Mouse (Mus musculus) fibroblast of lung, adult 2 months (primary cell): ENCODE data around the gene F2rl1.
A peak's percentile ranks its signal among the peaks of the same experiment; 100 is the strongest.

Experiments used
- DNase-seq: peaks from one replicate; pipeline ENCODE4 v3.0.0-alpha.2; 2011; ENCODE audit warnings: low read depth

F2rl1 gene

DNA sequence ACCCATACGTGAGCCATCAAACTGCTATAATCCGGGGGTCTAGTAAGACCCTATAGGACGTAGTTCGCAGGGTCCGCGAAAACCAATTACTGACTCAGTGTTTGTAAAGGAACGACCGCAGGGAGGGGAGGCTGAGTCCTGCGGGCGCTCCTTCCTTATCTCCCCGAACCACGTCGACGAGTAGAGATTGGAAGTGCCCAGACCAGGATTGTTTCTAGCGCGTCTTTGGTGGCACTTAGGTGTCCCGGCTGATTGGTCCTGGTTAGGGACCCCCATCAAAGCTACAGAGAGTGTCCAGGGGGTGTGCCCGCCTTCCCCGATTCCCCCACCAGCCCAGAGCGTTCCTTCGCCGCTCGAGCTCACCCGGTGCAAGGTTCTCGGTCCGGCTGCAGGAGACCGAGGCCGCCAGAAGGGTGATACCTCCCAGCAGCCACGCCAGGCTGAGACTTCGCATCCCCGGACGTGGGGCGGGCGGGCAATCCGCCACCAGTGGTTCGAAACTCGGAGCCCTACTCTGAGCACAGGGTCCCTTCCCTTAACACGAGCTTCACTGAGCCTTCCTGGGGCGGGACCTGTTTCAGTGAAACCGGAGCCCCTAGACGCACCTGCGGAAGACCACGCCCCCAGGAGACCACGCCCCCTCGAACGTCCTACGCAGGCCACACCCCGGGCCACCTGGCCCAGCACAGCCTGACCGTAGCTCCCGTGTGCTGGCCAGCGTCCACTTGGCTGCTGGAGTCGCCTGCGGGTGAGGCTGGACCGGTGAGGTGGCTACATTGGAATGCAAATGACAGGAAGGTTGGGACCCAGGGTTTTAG is at the start of gene F2rl1:
TSS of gene F2rl1 (minus strand) at position 554 of the 818 bp plus-strand sequence.
- DNase-seq, result no peak

DNA sequence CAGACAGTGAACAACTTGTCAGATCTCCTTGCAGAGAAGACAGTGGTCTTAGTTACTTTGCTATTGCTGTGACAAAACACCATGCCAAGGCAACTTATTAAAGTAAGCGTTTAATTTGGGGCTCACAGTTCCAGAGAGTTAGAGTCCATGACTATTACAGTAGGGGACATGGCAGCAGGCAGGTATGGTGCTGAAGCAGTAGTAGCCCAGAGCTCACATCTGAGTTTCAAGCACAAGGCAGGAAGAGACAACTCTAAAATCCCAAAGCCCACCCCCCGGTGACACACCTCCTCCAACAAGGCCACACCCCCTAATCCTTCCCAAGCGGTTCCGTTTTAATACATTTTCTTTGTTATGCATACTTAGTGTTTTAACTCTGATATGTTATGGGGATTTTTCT is 45.9 kb upstream of the F2rl1 start:
- no peak for DNase-seq

DNA sequence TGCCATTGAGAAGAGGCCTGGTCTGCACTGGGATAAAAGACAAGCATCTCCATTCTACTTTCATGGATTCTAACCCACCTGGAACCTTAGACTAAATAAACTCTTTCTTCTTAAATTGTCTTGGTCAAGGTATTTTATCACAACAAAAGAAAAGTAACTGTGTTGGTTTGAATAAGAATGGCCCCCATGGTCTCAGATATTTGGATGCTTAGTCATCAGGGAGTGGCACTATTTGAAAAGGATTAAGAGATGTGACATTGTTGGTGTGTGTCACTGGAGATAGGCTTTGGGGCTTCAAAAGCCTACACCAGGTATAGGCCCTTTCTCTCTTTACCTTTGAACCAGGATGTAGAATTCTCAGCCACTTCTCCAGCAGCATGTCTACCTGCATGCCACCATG is 44.3 kb upstream of the F2rl1 start:
- no peak for DNase-seq

DNA sequence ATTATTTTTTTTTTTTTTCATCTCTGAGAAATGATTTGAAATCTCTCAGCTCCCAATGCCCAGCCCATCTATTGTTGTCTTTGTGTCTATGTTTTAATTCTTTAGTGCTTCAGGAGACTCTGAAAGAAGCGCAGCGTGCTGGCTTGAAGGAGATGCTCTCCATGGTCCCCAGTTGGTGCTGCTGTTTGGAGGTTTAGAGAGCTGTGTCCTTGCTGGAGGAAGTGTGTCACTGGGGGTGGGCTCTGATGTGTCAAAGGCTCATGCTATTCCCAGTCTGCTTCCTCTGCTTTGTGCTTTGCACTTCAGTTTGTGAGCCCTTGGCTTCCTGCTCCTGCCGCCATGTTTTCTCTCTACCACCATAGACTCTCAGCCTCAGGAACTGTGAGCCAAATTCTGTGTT is 43.3 kb upstream of the F2rl1 start:
- DNase-seq, result no peak

DNA sequence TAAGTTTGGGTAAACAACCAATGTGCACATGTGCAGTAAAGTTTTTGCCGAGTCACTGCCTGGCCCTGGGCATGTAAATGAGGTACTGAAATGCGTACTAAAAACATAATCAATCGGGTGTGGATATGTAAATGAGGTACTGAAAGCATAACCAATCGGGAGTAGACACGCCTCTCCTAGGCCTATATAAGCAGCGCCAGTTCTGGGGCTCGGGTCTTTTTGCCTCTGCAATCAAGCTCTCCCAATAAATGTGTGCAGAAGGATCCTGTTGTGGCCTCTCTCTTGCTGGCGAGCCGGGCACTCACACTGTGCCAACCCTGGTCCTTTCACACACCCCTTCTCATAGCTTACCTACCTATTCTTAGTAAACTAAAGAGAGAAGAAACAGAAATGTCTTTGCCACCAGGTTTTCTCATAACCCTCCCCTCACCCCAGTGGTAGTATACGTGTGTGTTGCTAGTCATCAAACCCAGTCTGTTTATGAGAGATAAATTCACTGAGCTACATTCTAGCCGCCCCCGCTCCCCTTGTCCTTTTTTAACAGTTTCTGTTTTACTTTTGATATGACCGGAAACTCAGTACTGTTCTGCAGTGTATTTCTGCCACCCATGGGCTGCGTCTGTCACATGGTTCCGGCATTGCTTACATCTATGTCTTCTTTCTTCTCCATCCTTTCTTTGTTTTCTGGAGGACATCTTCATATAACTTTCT is 42.0 kb upstream of the F2rl1 start:
- no peak for DNase-seq

DNA sequence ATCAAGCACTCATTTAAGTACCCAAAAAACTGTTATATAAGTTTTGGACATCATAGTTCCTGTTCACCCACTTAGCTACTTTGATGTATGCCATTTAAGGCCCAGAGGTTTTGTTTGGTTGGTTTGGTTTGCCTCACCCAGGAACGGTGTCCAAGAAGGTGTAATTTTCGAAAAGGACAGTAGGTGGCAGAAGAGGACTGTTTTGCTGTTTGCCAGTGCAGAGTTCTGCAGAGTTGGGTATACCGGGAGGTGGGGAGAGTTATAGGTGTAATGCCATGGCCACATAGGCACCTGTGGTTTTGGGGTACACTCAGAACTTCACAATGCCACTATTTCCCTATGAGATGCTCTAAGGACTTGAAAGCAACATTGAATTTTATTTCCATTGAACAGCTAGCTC is 38.7 kb upstream of the F2rl1 start:
- DNase-seq, result peak; percentile 76

DNA sequence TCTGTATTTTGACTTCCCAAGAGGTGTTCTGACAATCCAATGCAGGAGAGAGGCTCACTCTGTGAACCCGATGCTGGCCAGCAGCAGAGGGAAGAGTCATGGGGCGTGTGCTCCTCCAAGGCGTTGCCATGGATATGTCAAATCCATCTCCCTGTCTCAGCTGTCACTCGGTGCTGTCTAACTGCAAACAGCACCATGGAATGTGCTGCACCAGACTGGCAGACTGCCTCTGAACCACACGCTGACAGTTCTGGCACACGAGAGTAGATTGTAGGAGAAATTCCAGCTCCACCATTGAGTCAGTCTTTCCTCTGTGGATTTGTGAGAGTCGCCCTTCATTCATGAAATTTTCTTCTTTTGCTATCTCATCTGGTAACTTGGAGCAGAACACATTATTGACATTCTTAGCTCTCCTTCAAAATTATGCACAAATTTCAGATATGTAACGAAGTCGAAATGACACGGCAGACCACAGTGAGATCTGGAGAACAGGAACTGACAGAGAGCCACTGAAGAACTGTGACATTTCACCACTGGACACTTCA is 38.1 kb upstream of the F2rl1 start:
- DNase-seq, result peak; percentile 93

DNA sequence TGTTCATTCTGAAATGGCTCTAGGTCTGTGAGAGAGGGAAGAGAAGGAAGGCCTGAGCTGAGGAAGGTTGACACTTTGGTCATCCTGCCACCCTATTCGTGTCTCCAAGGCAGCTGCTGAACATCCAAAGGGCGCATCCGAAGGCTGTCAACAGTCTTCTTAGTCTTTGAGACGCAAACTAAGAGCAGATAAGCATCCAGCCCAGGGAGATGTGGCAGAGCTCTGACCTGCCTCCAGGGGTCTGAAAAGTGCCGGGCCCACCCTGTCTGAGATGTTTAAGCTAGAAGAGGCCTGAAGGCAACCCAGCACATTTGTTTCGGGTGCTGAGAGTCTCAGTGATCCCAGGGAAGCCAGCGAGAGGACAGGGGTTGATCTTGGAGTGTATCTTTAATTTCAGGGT is 32.3 kb upstream of the F2rl1 start:
- no peak for DNase-seq

DNA sequence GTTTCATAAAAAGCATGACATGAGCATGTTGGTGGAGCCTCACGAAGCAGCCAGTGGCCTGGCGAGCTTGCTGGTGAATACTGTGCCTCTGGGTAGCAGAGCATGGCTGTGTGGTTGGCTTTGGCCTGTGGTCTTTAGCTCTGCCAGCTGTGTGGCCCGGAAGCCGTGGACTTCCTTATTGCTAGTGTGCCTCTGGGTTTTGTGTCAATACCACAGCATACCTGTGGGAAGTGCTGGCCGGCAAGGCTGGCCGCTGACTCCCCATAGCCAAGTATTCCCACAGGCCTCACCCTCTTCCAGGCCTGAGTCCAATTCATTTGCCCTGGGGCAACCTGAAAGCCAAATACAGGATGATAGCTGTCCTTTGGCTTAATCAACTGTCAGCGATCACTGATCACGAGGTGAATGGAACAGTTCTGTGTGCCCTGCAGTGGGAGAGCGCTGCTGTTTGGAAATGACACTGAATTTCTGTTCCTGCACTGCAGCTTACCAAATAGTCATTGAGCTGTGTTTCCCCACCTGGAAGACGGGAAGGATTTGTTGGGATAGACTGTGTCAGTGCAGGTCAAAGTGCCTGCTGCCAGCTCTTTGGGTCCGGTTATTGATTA is 29.0 kb upstream of the F2rl1 start:
- DNase-seq, result peak; percentile 73

DNA sequence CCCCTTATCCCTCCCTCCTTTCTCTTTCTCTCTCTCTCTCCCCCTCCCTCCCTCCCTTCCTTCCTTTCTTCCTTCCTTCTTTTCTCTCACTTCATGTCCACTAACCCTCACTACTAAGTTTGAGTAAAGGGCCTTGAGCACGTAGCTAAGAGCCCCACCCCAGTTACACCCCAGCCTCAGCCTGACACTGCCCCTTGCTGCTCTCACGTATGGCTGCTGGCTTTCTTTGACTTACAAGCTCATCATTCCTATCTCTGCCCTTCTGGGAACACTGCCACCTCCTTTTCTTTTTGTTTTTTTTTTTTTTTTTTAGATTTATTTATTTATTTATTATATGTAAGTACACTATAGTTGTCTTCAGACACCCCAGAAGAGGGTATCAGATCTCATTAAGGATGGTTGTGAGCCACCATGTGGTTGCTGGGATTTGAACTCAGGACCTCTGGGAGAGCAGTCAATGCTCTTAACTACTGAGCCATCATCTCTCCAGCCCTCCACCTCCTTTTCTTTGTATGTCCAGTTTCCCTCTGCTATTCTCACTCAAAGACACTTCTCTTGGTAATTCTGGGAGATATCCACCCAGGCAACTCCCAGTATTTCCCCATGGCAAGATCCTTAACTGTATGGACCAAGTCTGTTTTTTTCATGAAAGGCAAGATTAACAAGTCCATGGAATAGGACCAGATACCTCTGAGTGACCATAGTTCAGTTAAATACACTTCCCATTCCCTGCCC is 25.8 kb upstream of the F2rl1 start:
- no peak for DNase-seq

DNA sequence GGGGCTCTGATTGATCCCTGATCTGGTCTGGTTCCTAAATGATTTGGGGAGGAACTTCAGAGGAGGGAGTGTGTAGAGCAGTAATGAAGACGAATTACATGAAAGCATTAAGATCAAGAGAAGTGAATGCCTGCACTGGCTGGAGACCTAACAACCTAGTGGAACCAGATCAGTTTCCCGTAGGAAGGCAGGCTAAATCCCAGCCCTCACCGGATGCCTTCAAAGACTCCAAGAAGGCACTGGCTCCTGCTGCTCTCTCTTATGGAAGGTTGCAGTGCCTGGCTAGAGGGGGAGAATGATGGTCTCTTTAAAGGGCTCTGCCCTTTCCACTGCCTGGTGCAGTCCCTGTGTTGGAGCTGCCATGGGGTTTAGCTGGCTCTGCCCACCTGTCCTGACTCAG is 24.4 kb upstream of the F2rl1 start:
- DNase-seq, result no peak

DNA sequence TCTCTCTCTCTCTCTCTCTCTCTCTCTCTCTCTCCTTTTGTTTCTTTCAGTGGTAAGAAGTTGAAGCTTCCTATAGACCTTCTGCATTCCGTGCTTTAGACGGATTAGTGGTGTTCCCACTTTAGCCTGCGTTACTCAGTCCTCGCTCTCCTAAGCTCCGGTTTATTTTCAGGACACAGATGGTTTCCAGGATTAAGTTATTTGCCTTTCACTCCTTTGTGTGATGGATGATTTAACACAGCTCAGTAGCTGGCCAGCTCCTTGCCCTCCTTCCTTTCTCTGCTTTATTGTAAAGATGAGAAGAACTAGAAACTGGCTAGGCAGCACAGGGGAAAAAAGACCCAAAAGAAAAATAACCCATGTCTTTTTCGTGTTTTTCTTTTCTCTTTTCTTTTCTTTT is 23.8 kb upstream of the F2rl1 start:
- DNase-seq, result peak; percentile 36

DNA sequence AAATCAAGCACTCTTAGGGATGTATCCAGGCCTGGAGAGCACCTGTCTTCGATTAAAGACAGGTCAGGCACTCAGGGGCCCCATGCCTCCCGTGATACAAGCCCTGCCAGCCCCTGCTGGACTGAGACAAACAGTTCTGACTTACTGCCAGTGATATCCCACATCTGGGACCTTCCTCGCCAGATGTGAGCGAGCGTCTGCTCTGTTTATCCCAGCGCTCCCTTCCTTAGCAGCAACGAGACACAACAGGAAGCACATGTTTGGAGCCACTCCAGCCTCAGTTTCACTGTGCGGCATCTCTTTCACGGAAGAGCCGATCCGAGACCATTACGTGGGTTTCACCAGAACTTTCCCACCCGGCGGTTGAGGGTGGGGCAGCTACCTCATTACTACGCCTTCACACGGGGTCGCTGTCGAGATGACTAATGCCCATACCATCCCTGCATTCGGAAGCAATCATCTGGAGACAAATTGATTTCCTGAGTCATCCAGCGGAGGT is 23.3 kb upstream of the F2rl1 start:
- peak; percentile 83 for DNase-seq

DNA sequence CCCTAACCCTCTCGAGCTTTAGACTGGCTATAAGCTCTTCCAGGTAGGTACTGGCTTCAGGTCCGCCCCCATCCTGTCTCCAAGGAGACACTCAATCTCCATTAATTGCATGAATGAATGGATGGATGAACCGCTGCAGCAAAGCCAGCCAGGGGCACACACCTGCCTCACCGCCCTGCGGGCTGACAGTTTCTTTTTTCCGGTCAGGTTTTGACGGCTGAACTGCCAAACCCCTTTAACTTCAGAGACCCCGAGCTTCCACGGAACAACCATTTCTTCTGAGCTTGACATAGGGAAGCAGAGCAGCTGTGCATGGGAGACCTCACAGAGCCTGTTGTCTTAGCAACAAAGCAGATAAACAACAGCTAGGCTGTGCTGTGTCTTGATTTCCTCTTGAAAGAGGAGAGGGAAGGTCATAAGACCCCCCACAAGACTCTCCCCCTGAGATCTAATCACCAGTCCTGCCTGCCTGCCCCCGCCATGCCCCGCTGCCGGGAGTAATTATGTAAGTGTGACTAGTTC is 22.1 kb upstream of the F2rl1 start:
- DNase-seq, result no peak

DNA sequence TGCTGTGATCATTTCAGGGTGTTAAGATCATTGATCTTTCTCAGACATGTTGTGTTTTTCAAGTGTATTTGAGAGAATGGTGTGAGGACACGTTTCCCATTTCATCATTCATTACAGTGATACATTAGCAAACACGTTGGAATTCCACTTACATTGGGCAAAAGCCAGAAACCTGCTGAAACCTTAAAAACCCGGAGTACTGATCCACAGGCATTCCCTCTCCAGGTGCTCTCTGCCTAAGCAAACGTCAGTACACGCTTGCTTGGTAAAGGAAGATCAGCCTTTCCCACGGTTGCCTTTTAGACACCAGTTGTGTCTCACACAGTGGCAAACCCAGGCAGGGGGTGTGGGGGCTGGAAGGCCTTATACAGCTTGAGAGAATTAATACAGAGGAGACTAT is 21.2 kb upstream of the F2rl1 start:
- DNase-seq, result peak; percentile 76

DNA sequence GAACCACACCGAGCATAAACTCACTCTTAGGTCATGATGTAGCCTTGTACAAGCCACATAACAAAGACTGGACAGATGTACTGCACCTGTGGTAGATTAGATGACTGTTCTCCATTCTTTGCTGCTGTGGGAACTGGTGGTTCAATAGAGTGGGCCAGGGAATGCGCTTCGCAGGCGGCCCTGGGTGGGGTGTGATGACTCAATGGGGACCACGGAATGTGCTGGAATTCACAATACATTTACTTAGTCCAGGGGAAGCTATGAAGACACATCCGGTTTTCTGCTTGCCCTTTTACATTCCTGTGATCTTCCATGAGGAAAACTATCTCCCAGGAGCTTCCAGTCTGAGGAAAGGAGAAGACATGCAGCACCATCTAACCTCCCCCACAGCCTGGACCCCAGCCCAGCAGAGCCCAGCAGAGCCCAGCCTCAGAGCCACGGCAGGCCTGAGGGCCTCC is 20.7 kb upstream of the F2rl1 start:
- DNase-seq, result peak; percentile 81

DNA sequence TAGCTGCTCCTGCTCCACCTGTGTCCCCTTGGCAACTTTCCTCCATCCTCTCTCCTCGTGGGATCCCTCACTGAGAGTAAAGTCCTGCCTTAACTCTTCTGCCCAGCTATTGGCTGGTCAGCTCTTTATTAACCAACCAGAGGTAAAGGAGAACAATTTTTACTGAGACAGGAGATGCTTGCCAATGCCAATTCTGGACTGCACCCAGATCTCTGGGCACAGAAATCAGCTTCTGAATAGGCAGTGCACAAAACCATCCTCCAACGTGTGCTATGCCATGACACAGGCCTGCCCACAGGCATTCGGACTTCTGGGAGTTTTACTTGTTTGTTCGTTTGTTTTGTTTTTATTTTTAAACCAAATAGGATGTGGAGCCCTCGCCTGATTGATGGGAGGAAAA is 13.0 kb upstream of the F2rl1 start:
- DNase-seq, result no peak

DNA sequence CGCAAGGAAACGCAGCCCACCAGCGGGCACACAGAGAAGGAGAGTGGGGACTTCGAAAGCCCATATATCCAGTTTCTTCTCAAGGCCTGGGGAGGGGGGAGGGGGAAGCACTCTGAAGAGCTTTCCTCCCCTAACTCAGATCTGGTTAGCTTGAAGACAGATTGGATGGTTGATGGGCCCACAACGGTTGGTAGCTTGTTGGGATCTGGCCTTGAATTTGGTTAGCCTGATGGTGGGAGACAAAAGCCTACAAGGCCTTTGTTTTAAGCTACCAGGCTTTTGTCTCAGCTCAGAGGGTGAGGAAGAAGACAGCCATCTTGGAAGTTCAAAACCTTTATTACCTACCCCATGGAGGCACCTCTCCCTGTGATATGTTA is 11.1 kb upstream of the F2rl1 start:
- no peak for DNase-seq

DNA sequence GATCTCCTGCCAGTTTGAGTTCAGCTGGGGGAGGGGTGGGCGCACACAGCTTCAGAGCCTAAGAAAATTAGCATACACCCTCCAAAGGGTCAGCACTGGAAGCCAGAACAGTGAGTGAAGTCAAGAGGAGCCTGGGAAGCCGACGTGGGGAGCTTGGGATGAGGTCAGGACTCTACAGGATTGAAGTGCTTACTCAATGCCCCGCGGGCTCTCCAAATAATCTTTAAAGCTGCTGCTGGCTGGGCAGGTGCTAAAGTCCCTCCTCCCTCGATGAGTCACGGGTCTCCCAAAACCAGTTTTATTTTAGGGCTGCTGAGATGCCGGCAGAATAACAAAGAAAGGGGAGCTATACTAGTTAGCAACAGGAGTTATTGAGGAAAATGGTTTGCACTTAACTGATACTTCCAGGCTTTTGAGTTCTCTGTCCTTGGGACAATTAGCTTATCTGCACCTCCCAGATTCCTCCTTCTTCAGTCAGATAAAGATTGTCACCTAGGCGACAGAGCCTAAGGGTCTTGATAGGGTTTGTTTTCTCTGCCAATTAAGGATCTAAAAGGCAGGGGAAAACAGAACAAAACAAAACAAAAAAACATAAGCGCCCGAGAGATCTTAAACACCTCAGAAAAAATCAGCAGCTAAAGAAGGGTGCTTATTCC is 10.6 kb upstream of the F2rl1 start:
- DNase-seq, result no peak

DNA sequence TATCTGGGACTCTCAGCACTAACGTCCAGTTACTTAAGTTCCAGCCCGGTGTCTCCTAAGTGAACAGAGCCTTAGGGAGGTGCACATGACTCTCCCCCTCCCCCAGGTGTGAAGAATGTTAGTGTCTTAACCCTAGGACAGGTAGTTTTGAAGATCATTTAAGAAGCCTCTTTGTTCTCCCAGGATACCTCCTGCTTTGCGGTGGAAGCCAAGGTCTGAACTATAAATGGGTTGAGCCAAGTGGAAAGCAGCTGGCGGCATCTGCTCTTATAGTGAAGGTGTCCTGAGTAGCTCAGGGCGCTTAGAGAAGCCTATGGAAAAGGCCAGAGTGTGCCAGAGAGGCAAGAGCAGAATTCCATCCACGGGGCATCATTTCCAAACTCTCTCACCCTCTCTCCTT is 10.0 kb upstream of the F2rl1 start:
- DNase-seq, result no peak

DNA sequence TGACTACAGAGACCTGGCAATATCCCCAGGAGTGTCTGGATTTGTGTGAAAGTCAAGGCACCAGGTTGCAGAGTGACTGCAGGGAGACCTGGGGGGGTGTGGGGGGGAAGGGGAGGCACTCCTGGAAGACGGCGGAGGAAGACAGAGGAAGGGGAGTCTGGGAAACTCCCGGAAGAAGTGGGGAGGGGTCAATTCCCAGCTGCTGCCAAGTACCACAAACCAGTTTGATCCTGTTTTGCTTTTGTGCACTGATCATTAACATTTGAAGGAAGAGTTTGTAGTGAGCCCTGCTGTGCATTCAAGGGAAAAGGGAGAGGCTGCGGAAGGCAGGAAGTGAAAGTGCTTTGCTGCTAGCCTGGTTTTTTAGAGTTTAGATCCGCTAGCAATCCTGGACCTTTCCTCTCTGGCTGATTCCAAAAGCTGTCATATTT is 9.1 kb upstream of the F2rl1 start:
- DNase-seq, result no peak
